Mouse (Mus musculus) liver, adult 2 months (tissue): ENCODE data around the gene Lgr6. TPM values are rescaled to one million over a fixed set of nuclear protein-coding genes. Genes with fewer than 3 reads are reported as not detected.
"Not testable (repeated sequence)": the region's sequence is repeated elsewhere in the genome, so short reads cannot be mapped to it uniquely, and the experiment has no call there.

Source experiments
- DNase-seq: peaks from one replicate; pipeline ENCODE4 v3.0.0-alpha.2; 2011; ENCODE audit warnings: low read depth, low spot score; ENCODE audit errors: extremely low read depth
- H3K27ac ChIP-seq: fragments of 200-500 bp; replicated peaks from 2 replicates; pipeline ENCODE4 v1.5.1; 2012; ENCODE audit warnings: low read depth, mild to moderate bottlenecking, control low read depth, inconsistent platforms, low read length; ENCODE audit not compliant: insufficient read depth
- H3K27me3 ChIP-seq: fragments of 200-500 bp; 2 replicates; pipeline ENCODE4 v1.6.1; 2012; ENCODE audit warnings: mild to moderate bottlenecking, moderate library complexity, low read length, inconsistent platforms; ENCODE audit not compliant: control insufficient read depth, insufficient read depth
- H3K36me3 ChIP-seq: fragments of 200-500 bp; 2 replicates; pipeline ENCODE4 v1.6.1; 2012; ENCODE audit warnings: low read length, inconsistent platforms; ENCODE audit not compliant: control insufficient read depth, insufficient read depth
- H3K4me1 ChIP-seq: fragments of 200-500 bp; 2 replicates; pipeline ENCODE4 v1.6.1; 2011; ENCODE audit warnings: low read length; ENCODE audit not compliant: control insufficient read depth, insufficient read depth
- H3K4me3 ChIP-seq: fragments of 200-500 bp; 2 replicates; pipeline ENCODE4 v1.5.1; 2011; ENCODE audit warnings: low read depth, mild to moderate bottlenecking, control low read depth, low read length, moderate library complexity; ENCODE audit not compliant: insufficient read depth
- H3K79me2 ChIP-seq: fragments of 200-500 bp; 2 replicates; pipeline ENCODE4 v1.6.1; 2012; ENCODE audit warnings: inconsistent platforms, mild to moderate bottlenecking, low read length, moderate library complexity; ENCODE audit not compliant: control insufficient read depth, insufficient read depth
- H3K9ac ChIP-seq: fragments of 200-500 bp; 2 replicates; pipeline ENCODE4 v1.6.1; 2012; ENCODE audit warnings: low read depth, mild to moderate bottlenecking, control low read depth, inconsistent platforms, low read length
- CTCF ChIP-seq: fragments of 200-500 bp; IDR thresholded peaks from 2 replicates; pipeline ENCODE4 v1.5.1; 2011; ENCODE audit warnings: low read depth, low read length, control low read depth
- POLR2A ChIP-seq: fragments of 200-500 bp; IDR thresholded peaks from 2 replicates; pipeline ENCODE4 v1.6.1; 2011; ENCODE audit warnings: low read length, control low read depth; ENCODE audit not compliant: insufficient read depth; ENCODE audit errors: extremely low read depth
- WGBS: fragments of 180-500 bp; shearing (Covaris S2); methylation state at CpG from one replicate; pipeline ENCODE4 v1.1.7; 2018; 5-methylcytosine and 5-hydroxymethylcytosine counted together
- polyA plus RNA-seq: library from polyadenylated mRNA; depleted of rRNA; stranded (reverse); fragments of >200 nt; gene quantifications from 2 replicates; pipeline ENCODE4 v1.2.3, GENCODE M21; 2012
- total RNA-seq: library from RNA; depleted of rRNA; stranded (reverse); fragments of >200 nt; gene quantifications from 2 replicates; pipeline ENCODE4 v1.2.3, GENCODE M21; 2014

The Lgr6 gene
- total and polyA plus RNA-seq, 2 experiments: under 0.01 TPM; not detected in 1

GRCm38 (mm10) chr1:135126443-135127027, 21.5 kb upstream of the Lgr6 start:
- no peaks in the 10 kb centered on the region for H3K79me2 ChIP-seq
- DNase-seq: no peak
- no peak overlapping the region for H3K4me3 ChIP-seq
- no peaks in the 10 kb centered on the region for H3K4me1 ChIP-seq
- no peak overlapping the region for H3K9ac ChIP-seq
- no peaks in the 10 kb centered on the region for H3K27me3 ChIP-seq
- H3K36me3 ChIP-seq: no peaks in the 10 kb centered on the region
- TF ChIP-seq POLR2A: no peak
- no peak for TF ChIP-seq CTCF
- no peak overlapping the region for H3K27ac ChIP-seq
- WGBS: 76% methylated on average over 4 of the region's 4 CpGs

- H3K36me3 ChIP-seq: no peaks in the 10 kb centered on the region
- no peak for TF ChIP-seq CTCF
- no peak overlapping the region for H3K9ac ChIP-seq
- no peaks in the 10 kb centered on the region for H3K79me2 ChIP-seq
- H3K4me1 ChIP-seq: no peaks in the 10 kb centered on the region
- H3K4me3 ChIP-seq: no peak overlapping the region
- H3K27ac ChIP-seq: no peak overlapping the region
- 65% methylated on average over 8 of the region's 8 CpGs for WGBS
- DNase-seq: no peak
- no peaks in the 10 kb centered on the region for H3K27me3 ChIP-seq
Observed at GRCm38 (mm10) chr1:135125990-135126389, 20.9 kb upstream of the Lgr6 start.

DNA sequence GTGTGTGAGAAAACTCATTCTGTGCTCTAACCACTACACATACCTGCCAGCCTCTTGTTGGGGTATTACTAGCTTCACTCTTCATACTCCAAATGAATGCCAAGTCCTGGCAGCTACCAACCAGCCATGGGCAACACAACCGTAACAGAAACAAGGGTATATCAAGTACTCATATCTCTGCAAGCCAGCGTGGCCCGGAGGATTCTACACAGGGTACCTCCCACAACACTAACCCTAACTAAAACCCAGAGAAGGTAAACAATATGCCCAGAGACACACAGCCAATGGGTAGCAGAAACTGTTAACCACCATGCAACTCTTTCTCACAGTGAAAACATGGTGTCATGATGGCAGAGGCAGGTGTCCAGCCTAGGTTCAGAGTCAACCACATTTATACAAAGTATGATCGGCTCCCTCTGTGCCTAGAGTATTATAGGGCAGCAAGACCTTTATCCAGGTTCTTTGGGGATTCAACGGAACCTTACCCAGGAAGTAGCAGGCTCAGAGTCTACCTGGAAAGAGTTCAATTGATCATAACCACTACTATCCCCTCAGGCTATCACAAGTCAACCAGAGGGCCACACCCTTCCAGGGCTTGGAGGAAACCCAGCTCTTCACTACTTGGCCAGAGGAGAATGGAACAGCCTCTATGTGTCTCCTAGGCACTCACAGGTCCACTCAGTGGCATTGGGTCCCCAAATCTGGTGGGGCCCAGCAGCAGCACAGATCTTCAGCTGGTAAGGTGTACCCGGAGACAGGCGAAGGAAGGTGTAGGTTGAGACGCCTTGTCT, 19.7 kb upstream of the Lgr6 start:
- no peak overlapping the region for H3K4me3 ChIP-seq
- H3K36me3 ChIP-seq: no peaks in the 10 kb centered on the region
- H3K9ac ChIP-seq: no peak overlapping the region
- no peaks in the 10 kb centered on the region for H3K79me2 ChIP-seq
- DNase-seq: no peak
- WGBS: 91% methylated on average over 8 of the region's 8 CpGs
- no peaks in the 10 kb centered on the region for H3K27me3 ChIP-seq
- H3K27ac ChIP-seq: no peak overlapping the region
- H3K4me1 ChIP-seq: no peaks in the 10 kb centered on the region
- TF ChIP-seq POLR2A (no peak), CTCF (no peak)

DNA sequence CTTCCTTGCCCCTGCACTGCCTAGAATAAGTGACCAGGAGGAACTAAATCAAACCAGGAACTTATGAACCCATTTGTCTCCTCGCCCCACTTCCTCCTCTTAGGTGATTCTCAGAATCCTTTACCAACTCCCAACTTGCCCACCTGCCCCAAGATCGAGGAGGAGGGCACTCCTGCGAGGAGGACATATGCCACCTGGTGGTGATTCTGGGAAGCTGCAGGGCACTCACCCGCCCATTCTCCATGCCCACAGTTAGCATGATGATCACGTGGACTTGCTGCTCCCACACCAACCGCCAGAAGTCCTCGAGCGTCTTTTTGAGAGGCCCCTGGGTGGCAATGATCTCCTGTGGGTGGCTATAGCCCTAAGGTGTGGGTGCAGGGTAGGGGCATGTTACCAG, 7.6 kb upstream of the Lgr6 start:
- H3K36me3 ChIP-seq: no peaks in the 10 kb centered on the region
- no peaks in the 10 kb centered on the region for H3K79me2 ChIP-seq
- no peak overlapping the region for H3K27ac ChIP-seq
- no peak overlapping the region for H3K4me3 ChIP-seq
- 10% methylated on average over 8 of the region's 8 CpGs for WGBS
- no peaks in the 10 kb centered on the region for H3K27me3 ChIP-seq
- no peak for TF ChIP-seq POLR2A
- peak; percentile 95 for TF ChIP-seq CTCF
- peak; percentile 36 for DNase-seq
- no peak overlapping the region for H3K9ac ChIP-seq
- no peaks in the 10 kb centered on the region for H3K4me1 ChIP-seq

GRCm38 (mm10) chr1:135111271-135111670, 6.2 kb upstream of the Lgr6 start:
- not testable (repeated sequence) for DNase-seq, H3K27me3 ChIP-seq, H3K79me2 ChIP-seq, H3K4me3 ChIP-seq, H3K9ac ChIP-seq, H3K36me3 ChIP-seq, H3K4me1 ChIP-seq, H3K27ac ChIP-seq
- 71% methylated on average over 5 of the region's 5 CpGs for WGBS

DNA sequence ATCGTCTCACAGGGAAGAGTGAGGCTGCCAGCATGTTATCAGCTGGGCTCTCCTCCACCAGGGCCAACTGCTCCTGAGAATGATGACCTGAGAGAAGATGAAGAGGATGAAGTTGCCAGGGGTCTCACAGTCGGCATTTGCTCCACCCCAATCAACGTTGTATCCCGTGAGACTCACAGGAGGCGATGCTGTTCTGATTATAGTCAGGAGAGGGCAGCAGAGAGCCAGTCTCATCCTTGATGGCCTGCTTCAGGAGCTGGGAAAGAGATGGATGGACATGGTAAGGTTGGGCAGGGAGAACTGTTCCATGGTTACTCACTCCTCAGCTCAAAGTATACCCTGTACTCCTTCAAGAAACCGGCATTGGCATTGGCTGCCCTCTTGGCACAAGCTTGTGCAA, 5.0 kb upstream of the Lgr6 start:
- peaks cover under 1% of the 10 kb centered on the region; the same call in 1 of the 2 replicates for H3K27me3 ChIP-seq
- peak; percentile 75 for TF ChIP-seq CTCF
- TF ChIP-seq POLR2A: no peak
- no peaks in the 10 kb centered on the region for H3K36me3 ChIP-seq
- no peaks in the 10 kb centered on the region for H3K4me1 ChIP-seq
- 19% methylated on average over 6 of the region's 6 CpGs for WGBS
- H3K4me3 ChIP-seq: no peak overlapping the region
- no peaks in the 10 kb centered on the region for H3K79me2 ChIP-seq
- peak; percentile 14 for DNase-seq
- H3K27ac ChIP-seq: no peak overlapping the region
- H3K9ac ChIP-seq: no peak overlapping the region
